Mouse (Mus musculus) CH12.LX (cell line): ENCODE data around the gene Letmd1. TPM values are rescaled to one million over a fixed set of nuclear protein-coding genes. Genes with fewer than 3 reads are reported as not detected.

Experiments
- DNase-seq: peaks from one replicate; pipeline ENCODE4 v3.0.0-alpha.2; 2013; ENCODE audit errors: extremely low read depth
- H3K27ac ChIP-seq: 2 replicates; pipeline ENCODE4 v1.5.1; 2012; ENCODE audit warnings: low read depth, mild to moderate bottlenecking, control low read depth, moderate library complexity; ENCODE audit not compliant: insufficient read depth
- H3K27me3 ChIP-seq: replicated peaks from 2 replicates; pipeline ENCODE3; 2012; ENCODE audit warnings: inconsistent platforms
- H3K36me3 ChIP-seq, 2 experiments: replicated peaks in 1 of 2; 2 replicates each; pipeline versions ENCODE3 to v1.6.1; 2012; ENCODE audit warnings: inconsistent platforms in 1 of 2, low read length in 1 of 2, mild to moderate bottlenecking in 1 of 2, mixed read lengths in 1 of 2, moderate library complexity in 1 of 2; ENCODE audit not compliant: control insufficient read depth in 1 of 2, insufficient read depth in 1 of 2
- H3K4me1 ChIP-seq, 2 experiments: 2 replicates each; pipeline ENCODE4 v1.6.1; 2012; ENCODE audit warnings: inconsistent platforms in 1 of 2, moderate library complexity in 1 of 2; ENCODE audit not compliant: insufficient read depth in 2 of 2, control insufficient read depth in 1 of 2
- H3K4me2 ChIP-seq: 2 replicates; pipeline ENCODE4 v1.6.1; 2012; ENCODE audit warnings: low read depth, mild to moderate bottlenecking, control low read depth; ENCODE audit not compliant: poor library complexity, insufficient read depth, severe bottlenecking
- H3K4me3 ChIP-seq, 3 experiments: fragments of 150-350 bp in 1 of 3; sonication (generic) in 1 of 3; replicated peaks in 1 of 3; 2 replicates each; pipeline versions ENCODE3 to v1.5.1; 2011 to 2012; ENCODE audit warnings: low read depth in 2 of 3, low read length in 2 of 3, mild to moderate bottlenecking in 2 of 3, moderate library complexity in 2 of 3, control low read depth in 1 of 3, improper control_type of control experiment in 1 of 3, inconsistent platforms in 1 of 3, mixed read lengths in 1 of 3; ENCODE audit not compliant: poor library complexity in 1 of 3
- H3K79me2 ChIP-seq: replicated peaks from 2 replicates; pipeline ENCODE4 v1.6.1; 2012; ENCODE audit warnings: mild to moderate bottlenecking, moderate library complexity; ENCODE audit not compliant: control insufficient read depth, poor library complexity, insufficient read depth, severe bottlenecking; ENCODE audit errors: extremely low read depth
- H3K9ac ChIP-seq: 2 replicates; pipeline ENCODE4 v1.6.1; 2012; ENCODE audit warnings: low read depth, mild to moderate bottlenecking, control low read depth, moderate library complexity; ENCODE audit not compliant: insufficient read depth
- H3K9me3 ChIP-seq: replicated peaks from 2 replicates; pipeline ENCODE3; 2012; ENCODE audit warnings: low read length, inconsistent platforms, mixed read lengths
- BHLHE40 ChIP-seq: IDR thresholded peaks from 2 replicates; pipeline ENCODE4 v1.6.1; 2011; ENCODE audit warnings: mild to moderate bottlenecking, low read depth, low read length, improper control_type of control experiment
- CHD1 ChIP-seq: IDR thresholded peaks from 2 replicates; pipeline ENCODE4 v1.6.1; 2012; ENCODE audit warnings: low read depth, low read length, improper control_type of control experiment, inconsistent platforms
- E2F4 ChIP-seq: IDR thresholded peaks from 2 replicates; pipeline ENCODE4 v1.6.1; 2011; ENCODE audit warnings: low read depth, low read length, improper control_type of control experiment; ENCODE audit not compliant: insufficient replicate concordance
- ELF1 ChIP-seq: IDR thresholded peaks from 2 replicates; pipeline ENCODE4 v1.6.1; 2014; ENCODE audit warnings: low read depth, mild to moderate bottlenecking, inconsistent platforms, low read length, improper control_type of control experiment
- ETS1 ChIP-seq: conservative IDR thresholded peaks from 2 replicates; pipeline ENCODE4 v1.6.1; 2012; ENCODE audit warnings: low read depth, mild to moderate bottlenecking, inconsistent platforms, low read length, improper control_type of control experiment, moderate library complexity
- HCFC1 ChIP-seq: IDR thresholded peaks from 2 replicates; pipeline ENCODE4 v1.6.1; 2012; ENCODE audit warnings: low read depth, mild to moderate bottlenecking, inconsistent platforms, low read length, improper control_type of control experiment
- IRF4 ChIP-seq: IDR thresholded peaks from 2 replicates; pipeline ENCODE4 v1.6.1; 2014; ENCODE audit warnings: low read depth, mild to moderate bottlenecking, inconsistent platforms, low read length, improper control_type of control experiment
- JUND ChIP-seq: conservative IDR thresholded peaks from 2 replicates; pipeline ENCODE4 v1.6.1; 2011; ENCODE audit warnings: low read depth, low read length, improper control_type of control experiment
- MYC ChIP-seq: IDR thresholded peaks from 2 replicates; pipeline ENCODE4 v1.6.1; 2011; ENCODE audit warnings: low read depth, mild to moderate bottlenecking, improper control_type of control experiment, low read length
- POLR2A ChIP-seq: IDR thresholded peaks from 2 replicates; pipeline ENCODE4 v1.6.1; 2011; ENCODE audit warnings: low read depth, mild to moderate bottlenecking, improper control_type of control experiment, low read length
- POLR2AphosphoS2 ChIP-seq: IDR thresholded peaks from 2 replicates; pipeline ENCODE4 v1.6.1; 2011; ENCODE audit warnings: low read depth, low read length, improper control_type of control experiment
- RAD21 ChIP-seq: IDR thresholded peaks from 2 replicates; pipeline ENCODE4 v1.6.1; 2011; ENCODE audit warnings: low read depth, mild to moderate bottlenecking, low read length, improper control_type of control experiment, moderate library complexity
- SIN3A ChIP-seq: IDR thresholded peaks from 2 replicates; pipeline ENCODE4 v1.6.1; 2012; ENCODE audit warnings: low read length, improper control_type of control experiment, inconsistent platforms
- UBTF ChIP-seq: IDR thresholded peaks from 2 replicates; pipeline ENCODE4 v1.6.1; 2012; ENCODE audit warnings: low read depth, mild to moderate bottlenecking, inconsistent platforms, low read length, improper control_type of control experiment, moderate library complexity
- USF1 ChIP-seq: IDR thresholded peaks from 2 replicates; pipeline ENCODE4 v1.6.1; 2014; ENCODE audit warnings: low read depth, mild to moderate bottlenecking, inconsistent platforms, low read length, improper control_type of control experiment
- ZNF384 ChIP-seq: IDR thresholded peaks from 2 replicates; pipeline ENCODE4 v1.6.1; 2012; ENCODE audit warnings: low read depth, low read length, improper control_type of control experiment, inconsistent platforms
- dilution Hi-C: fragments of 300-500 bp; cut with MboI; formaldehyde crosslinking; loops from 2 replicates; pipeline ENCODE4 v1.14.3; 2020; ENCODE audit warnings: low sequenced_read_pairs; ENCODE audit not compliant: extremely low pct_unique_long_range_greater_than_20kb, extremely low pct_ligation_motif_present
- in situ Hi-C: fragments of 300-500 bp; cut with MboI; formaldehyde crosslinking; loops from 3 replicates; pipeline ENCODE4 v1.14.3; 2019; ENCODE audit warnings: low sequenced_read_pairs, low pct_ligation_motif_present, low pct_unique_long_range_greater_than_20kb, mixed read lengths
- polyA plus RNA-seq: library from polyadenylated mRNA; unstranded; fragments of >175 nt; gene quantifications from 2 replicates; pipeline ENCODE4 v1.2.1, GENCODE M21; 2012; ENCODE audit warnings: low read depth; ENCODE audit not compliant: insufficient read length
- total RNA-seq, 2 experiments: library from RNA; depleted of rRNA; stranded (reverse); fragments of 300-350 nt in 1 of 2; fragments of >200 nt in 1 of 2; gene quantifications; 2 replicates each; pipeline ENCODE4 v1.2.3; 2012 to 2014

Letmd1 gene
- total and polyA plus RNA-seq, 3 experiments, result 31.4 to 51.3 (median 39.0) TPM

- DNase-seq, result no peak
- no peak overlapping the region for H3K9ac ChIP-seq
- TF ChIP-seq JUND (no peak), BHLHE40 (peak; percentile 42; the same call in 1 of the 2 replicates), E2F4 (no peak), RAD21 (no peak), CHD1 (no peak)
- H3K9me3 ChIP-seq, result no peaks in the 10 kb centered on the region
- H3K4me2 ChIP-seq, result no peak overlapping the region
- peaks cover 13% of the 10 kb centered on the region for H3K27me3 ChIP-seq
- no peak overlapping the region for H3K27ac ChIP-seq
- no peak overlapping the region for H3K4me3 ChIP-seq
- in situ Hi-C loops, result no loop called here
- no peaks in the 10 kb centered on the region for H3K79me2 ChIP-seq
- H3K4me1 ChIP-seq, result peaks cover 13 to 30% of the 10 kb centered on the region in 2 experiments
- peaks cover 3 to 28% of the 10 kb centered on the region in 2 experiments for H3K36me3 ChIP-seq
- dilution Hi-C loops, result no loop called here
These were observed 20.4 kb downstream of the Letmd1 start for GRCm38 (mm10) chr15:100489263-100489662.

GRCm38 (mm10) chr15:100491966-100492365, 23.1 kb downstream of the Letmd1 start:
- H3K4me3 ChIP-seq, result no peak overlapping the region
- no peak overlapping the region for H3K27ac ChIP-seq
- no peak overlapping the region for H3K9ac ChIP-seq
- H3K4me1 ChIP-seq, result peaks cover 16 to 38% of the 10 kb centered on the region in 2 experiments
- no peak overlapping the region for H3K4me2 ChIP-seq
- H3K36me3 ChIP-seq, result peaks cover 0 to 10% of the 10 kb centered on the region in 2 experiments
- H3K9me3 ChIP-seq, result no peaks in the 10 kb centered on the region
- no peaks in the 10 kb centered on the region for H3K79me2 ChIP-seq
- TF ChIP-seq ELF1 (no peak), POLR2A (no peak), POLR2AphosphoS2 (no peak), JUND (no peak), ZNF384 (no peak), SIN3A (no peak), UBTF (no peak), USF1 (no peak), ETS1 (no peak), HCFC1 (no peak), E2F4 (no peak)
- H3K27me3 ChIP-seq, result peaks cover 17% of the 10 kb centered on the region
- DNase-seq, result no peak
- in situ Hi-C loops (no loop called here), dilution Hi-C loops (no loop called here)

- dilution Hi-C loops (no loop called here), in situ Hi-C loops (no loop called here)
- Histone ChIP-seq H3K4me2 (peak overlapping the region; percentile 55), H3K4me1 (peaks cover 11 to 25% of the 10 kb centered on the region in 2 experiments), H3K36me3 (no peaks in the 10 kb centered on the region), H3K27ac (no peak overlapping the region), H3K27me3 (peaks cover 17% of the 10 kb centered on the region), H3K4me3 (peak overlapping the region; percentile 32 to 90 (median 67)), H3K9me3 (peaks cover 7% of the 10 kb centered on the region), H3K9ac (peak overlapping the region; percentile 80), H3K79me2 (no peaks in the 10 kb centered on the region)
- no peak for TF ChIP-seq RAD21
- TF ChIP-seq SIN3A, result no peak
- no peak for TF ChIP-seq MYC
- no peak for TF ChIP-seq IRF4
- TF ChIP-seq UBTF, result no peak
- TF ChIP-seq CHD1, result no peak
- no peak for TF ChIP-seq ELF1
- DNase-seq, result no peak
These were observed 25.8 kb downstream of the Letmd1 start for GRCm38 (mm10) chr15:100494647-100495046.
